Mouse (Mus musculus) mouse embryonic stem cell (cell line): Measurements from ENCODE around the gene Tmsb4x.

Experiments used
- in situ Hi-C, 2 experiments: fragments of 300-500 bp; cut with MboI; formaldehyde crosslinking; loops; 1 replicate in 1 of 2; 3 replicates in 1 of 2; pipeline ENCODE4 v1.14.3; 2019 to 2020; ENCODE audit warnings: low sequenced_read_pairs in 2 of 2, low pct_unique_long_range_greater_than_20kb in 1 of 2, mixed read lengths in 1 of 2; ENCODE audit not compliant: unreplicated experiment in 1 of 2

Gene Tmsb4x

GRCm38 (mm10) chrX:167208978-167209754 is at the start of gene Tmsb4x:
Gene Tmsb4x (minus strand): TSS chrX:167209315.
- in situ Hi-C loops, result no loop called here

GRCm38 (mm10) chrX:167241736-167242135 is 32.6 kb upstream of the Tmsb4x start:
- in situ Hi-C loops, result loop anchor here in 1 of 2 experiments (25.0 kb wide), 2 partner anchors 279 to 704 kb away; no protein-coding TSS in a partner anchor

GRCm38 (mm10) chrX:167239293-167239921 is 30.3 kb upstream of the Tmsb4x start:
- in situ Hi-C loops, result loop anchor here (10.0 to 25.0 kb wide), 3 partner anchors 277 to 702 kb away; no protein-coding TSS in a partner anchor

GRCm38 (mm10) chrX:167233104-167233687 is 24.1 kb upstream of the Tmsb4x start:
- in situ Hi-C loops, result loop anchor here (10.0 to 25.0 kb wide), 3 partner anchors 271 to 696 kb away; no protein-coding TSS in a partner anchor

- in situ Hi-C loops, result loop anchor here (10.0 to 25.0 kb wide), 3 partner anchors 269 to 694 kb away; no protein-coding TSS in a partner anchor
These were observed 22.0 kb upstream of the Tmsb4x start for GRCm38 (mm10) chrX:167231150-167231549.

GRCm38 (mm10) chrX:167229819-167230218 is 20.7 kb upstream of the Tmsb4x start:
- in situ Hi-C loops, result loop anchor here (10.0 to 25.0 kb wide), 3 partner anchors 268 to 693 kb away; no protein-coding TSS in a partner anchor

- in situ Hi-C loops, result loop anchor here in 1 of 2 experiments (25.0 kb wide), 2 partner anchors 267 to 692 kb away; no protein-coding TSS in a partner anchor
These were observed 20.1 kb upstream of the Tmsb4x start for GRCm38 (mm10) chrX:167229206-167229605.

GRCm38 (mm10) chrX:167227756-167228155 is 18.6 kb upstream of the Tmsb4x start:
- in situ Hi-C loops, result loop anchor here in 1 of 2 experiments (25.0 kb wide), 2 partner anchors 265 to 690 kb away; no protein-coding TSS in a partner anchor

GRCm38 (mm10) chrX:167227138-167227537 is 18.0 kb upstream of the Tmsb4x start:
- in situ Hi-C loops, result loop anchor here in 1 of 2 experiments (25.0 kb wide), 2 partner anchors 265 to 690 kb away; no protein-coding TSS in a partner anchor

GRCm38 (mm10) chrX:167226570-167226969 is 17.5 kb upstream of the Tmsb4x start:
- in situ Hi-C loops, result loop anchor here in 1 of 2 experiments (25.0 kb wide), 2 partner anchors 264 to 689 kb away; no protein-coding TSS in a partner anchor

- in situ Hi-C loops, result no loop called here
These were observed 3.6 kb upstream of the Tmsb4x start for GRCm38 (mm10) chrX:167212707-167213106.

- in situ Hi-C loops, result no loop called here
These were observed 2.9 kb upstream of the Tmsb4x start for GRCm38 (mm10) chrX:167211871-167212555.

GRCm38 (mm10) chrX:167210319-167210728 is 1.2 kb upstream of the Tmsb4x start:
- in situ Hi-C loops, result no loop called here

- in situ Hi-C loops, result no loop called here
These were observed 713 bp upstream of the Tmsb4x start for GRCm38 (mm10) chrX:167209828-167210227.

GRCm38 (mm10) chrX:167208506-167208820 is 652 bp downstream of the Tmsb4x start:
- in situ Hi-C loops, result no loop called here

- in situ Hi-C loops, result no loop called here
These were observed 1.2 kb downstream of the Tmsb4x start for GRCm38 (mm10) chrX:167207741-167208505.

GRCm38 (mm10) chrX:167205813-167206520 is 3.1 kb downstream of the Tmsb4x start:
- in situ Hi-C loops, result no loop called here
